Mouse (Mus musculus) limb, embryonic 14.5 days (tissue): Measurements from ENCODE around the gene Morc1. TPM values are rescaled to one million over a fixed set of nuclear protein-coding genes. Genes with fewer than 3 reads are reported as not detected.

Source experiments
- ATAC-seq: fragments of 200-750 bp; cut with Nextera tagmentation; 2 replicates; pipeline ENCODE4 v1.8.0; 2017; ENCODE audit warnings: low read depth, moderate number of reproducible peaks, moderate TSS enrichment; ENCODE audit not compliant: low FRiP score
- DNase-seq: peaks from one replicate; pipeline ENCODE4 v3.0.0-alpha.2; 2015; ENCODE audit warnings: low spot score
- H3K27ac ChIP-seq: fragments of 300-500 bp; sonication (generic); replicated peaks from 2 replicates; pipeline ENCODE4 v1.5.1; 2014; ENCODE audit warnings: low read depth, mild to moderate bottlenecking, low read length, moderate library complexity, mixed read lengths
- H3K27me3 ChIP-seq: fragments of 300-500 bp; sonication (generic); 2 replicates; pipeline ENCODE4 v1.6.1; 2014; ENCODE audit warnings: low read length, mixed read lengths; ENCODE audit not compliant: control insufficient read depth, insufficient read depth
- H3K36me3 ChIP-seq: fragments of 300-500 bp; sonication (generic); 2 replicates; pipeline ENCODE4 v1.6.1; 2014; ENCODE audit warnings: mild to moderate bottlenecking, low read length, moderate library complexity, mixed read lengths; ENCODE audit not compliant: control insufficient read depth, insufficient read depth
- H3K4me1 ChIP-seq: fragments of 300-500 bp; sonication (generic); 2 replicates; pipeline ENCODE4 v1.6.1; 2014; ENCODE audit warnings: antibody characterized with exemption, low read length, mixed read lengths; ENCODE audit not compliant: control insufficient read depth, insufficient read depth
- H3K4me2 ChIP-seq: fragments of 300-500 bp; sonication (generic); replicated peaks from 2 replicates; pipeline ENCODE4 v1.6.1; 2014; ENCODE audit warnings: low read depth, mild to moderate bottlenecking, low read length, moderate library complexity; ENCODE audit not compliant: severe bottlenecking
- H3K4me3 ChIP-seq: fragments of 300-500 bp; sonication (generic); replicated peaks from 2 replicates; pipeline ENCODE4 v1.5.1; 2014; ENCODE audit warnings: low read length
- H3K9ac ChIP-seq: fragments of 300-500 bp; sonication (generic); 2 replicates; pipeline ENCODE4 v1.6.1; 2014; ENCODE audit warnings: mild to moderate bottlenecking, low read depth, low read length, moderate library complexity; ENCODE audit not compliant: severe bottlenecking
- H3K9me3 ChIP-seq: fragments of 300-500 bp; sonication (generic); 2 replicates; pipeline ENCODE4 v1.6.1; 2016; ENCODE audit warnings: low read length; ENCODE audit not compliant: control insufficient read depth
- POLR2A ChIP-seq: fragments of 200-500 bp; IDR thresholded peaks from 2 replicates; pipeline ENCODE4 v1.8.0; 2012; ENCODE audit warnings: inconsistent platforms, mild to moderate bottlenecking, moderate library complexity, borderline replicate concordance; ENCODE audit not compliant: insufficient read depth, insufficient read length; ENCODE audit errors: extremely low read depth
- WGBS: fragments of 180-500 bp; shearing (Covaris S2); extraction: QIAGEN DNeasy Blood & Tissue Kit; methylation state at CpG from one replicate; pipeline ENCODE4 v1.1.7; 2014; 5-methylcytosine and 5-hydroxymethylcytosine counted together
- polyA plus RNA-seq, 2 experiments: library from polyadenylated mRNA; depleted of rRNA in 1 of 2; stranded (reverse) in 1 of 2; unstranded in 1 of 2; fragments of >200 nt; fragmentation: Nextera tagmentation in 1 of 2; extraction: Ambion mirVana in 1 of 2; gene quantifications; 2 replicates each; pipeline versions ENCODE4 v1.2.1 to v1.2.3; 2012 to 2014

The Morc1 gene
- polyA plus RNA-seq, 2 experiments, result 0.09 to 0.30 TPM

- Histone ChIP-seq H3K9ac (no peak within 1 kb of the TSS), H3K27ac (no peak within 1 kb of the TSS), H3K4me1 (no peaks in the 10 kb centered on the region), H3K27me3 (no peaks in the 10 kb centered on the region), H3K36me3 (no peaks in the 10 kb centered on the region), H3K4me3 (no peak within 1 kb of the TSS), H3K9me3 (no peaks in the 10 kb centered on the region), H3K4me2 (no peak within 1 kb of the TSS)
- no peak for DNase-seq
- 37% methylated on average over 1 of the region's 1 CpGs for WGBS
- no peak for TF ChIP-seq POLR2A
- no peak for ATAC-seq
These were observed 18.8 kb upstream of the Morc1 start, which contains the start of gene Gm5485 for GRCm38 (mm10) chr16:48412246-48412645. Gene Gm5485, minus strand, starts transcription at chr16:48412416.

DNA sequence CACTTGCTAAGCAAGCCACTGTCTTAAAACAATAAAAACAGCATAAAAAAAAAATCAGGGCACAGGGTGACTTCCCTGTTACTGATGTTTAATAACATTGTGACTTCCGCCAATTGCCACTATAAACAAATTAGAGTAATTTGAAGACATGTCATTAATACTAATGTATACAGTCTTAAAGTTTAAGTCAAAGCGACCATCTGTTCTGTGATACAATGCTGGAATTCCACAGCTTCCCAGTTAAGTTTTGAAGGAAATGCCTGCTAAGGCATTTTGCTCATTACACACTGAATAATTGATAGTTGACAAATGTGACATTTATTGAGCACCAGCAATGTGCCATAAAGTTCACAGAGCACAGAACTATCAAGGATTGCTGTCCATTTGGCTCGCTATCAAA is 12.5 kb upstream of the Morc1 start:
- DNase-seq (no peak), ATAC-seq (no peak)
- no peak overlapping the region for H3K4me3 ChIP-seq
- no peaks in the 10 kb centered on the region for H3K4me1 ChIP-seq
- WGBS, result 24% methylated on average over 3 of the region's 3 CpGs
- H3K36me3 ChIP-seq, result no peaks in the 10 kb centered on the region
- no peak overlapping the region for H3K9ac ChIP-seq
- no peak overlapping the region for H3K27ac ChIP-seq
- no peak for TF ChIP-seq POLR2A
- no peak overlapping the region for H3K4me2 ChIP-seq
- no peaks in the 10 kb centered on the region for H3K9me3 ChIP-seq
- H3K27me3 ChIP-seq, result no peaks in the 10 kb centered on the region

- Histone ChIP-seq H3K9me3 (no peaks in the 10 kb centered on the region), H3K4me2 (no peak overlapping the region), H3K9ac (no peak overlapping the region), H3K4me3 (no peak overlapping the region), H3K27ac (no peak overlapping the region), H3K4me1 (no peaks in the 10 kb centered on the region), H3K36me3 (no peaks in the 10 kb centered on the region), H3K27me3 (no peaks in the 10 kb centered on the region)
- TF ChIP-seq POLR2A, result no peak
- ATAC-seq, result no peak
- no peak for DNase-seq
- 42% methylated on average over 2 of the region's 2 CpGs for WGBS
These were observed 12.0 kb upstream of the Morc1 start for GRCm38 (mm10) chr16:48419035-48419434.

- Histone ChIP-seq H3K4me1 (no peaks in the 10 kb centered on the region), H3K4me2 (no peak overlapping the region), H3K36me3 (no peaks in the 10 kb centered on the region), H3K9me3 (no peaks in the 10 kb centered on the region), H3K9ac (no peak overlapping the region), H3K27me3 (no peaks in the 10 kb centered on the region), H3K4me3 (no peak overlapping the region), H3K27ac (no peak overlapping the region)
- DNase-seq (no peak), ATAC-seq (no peak)
- TF ChIP-seq POLR2A, result no peak
- WGBS, result 34% methylated on average over 2 of the region's 2 CpGs
These were observed 8.5 kb upstream of the Morc1 start for GRCm38 (mm10) chr16:48422501-48422900.

GRCm38 (mm10) chr16:48424069-48424468 is 7.0 kb upstream of the Morc1 start:
- DNase-seq, result no peak

GRCm38 (mm10) chr16:48429427-48429826 is 1.6 kb upstream of the Morc1 start:
- no peak overlapping the region for H3K4me2 ChIP-seq
- WGBS, result 41% methylated on average over 1 of the region's 1 CpGs
- no peaks in the 10 kb centered on the region for H3K27me3 ChIP-seq
- no peak overlapping the region for H3K27ac ChIP-seq
- H3K4me3 ChIP-seq, result no peak overlapping the region
- TF ChIP-seq POLR2A, result no peak
- H3K36me3 ChIP-seq, result no peaks in the 10 kb centered on the region
- DNase-seq, result no peak
- no peak for ATAC-seq
- H3K9ac ChIP-seq, result no peak overlapping the region
- no peaks in the 10 kb centered on the region for H3K9me3 ChIP-seq
- H3K4me1 ChIP-seq, result no peaks in the 10 kb centered on the region

More at GRCm38 (mm10) chr16:48424069-48424468, 7.0 kb upstream of the Morc1 start:
- Histone ChIP-seq H3K9me3 (no peaks in the 10 kb centered on the region), H3K27ac (no peak overlapping the region), H3K4me3 (no peak overlapping the region), H3K4me1 (no peaks in the 10 kb centered on the region), H3K9ac (no peak overlapping the region), H3K36me3 (no peaks in the 10 kb centered on the region), H3K27me3 (no peaks in the 10 kb centered on the region), H3K4me2 (no peak overlapping the region)
- no peak for ATAC-seq
- no peak for TF ChIP-seq POLR2A
- WGBS, result 79% methylated on average over 4 of the region's 4 CpGs
